Mouse (Mus musculus): ENCODE data around the gene Arhgef10l. TPM values are rescaled to one million over a fixed set of nuclear protein-coding genes. Genes with fewer than 3 reads are reported as not detected.

Gene Arhgef10l
- polyA plus RNA-seq, 1 experiment from 2014 or later: 12.1 TPM

DNA sequence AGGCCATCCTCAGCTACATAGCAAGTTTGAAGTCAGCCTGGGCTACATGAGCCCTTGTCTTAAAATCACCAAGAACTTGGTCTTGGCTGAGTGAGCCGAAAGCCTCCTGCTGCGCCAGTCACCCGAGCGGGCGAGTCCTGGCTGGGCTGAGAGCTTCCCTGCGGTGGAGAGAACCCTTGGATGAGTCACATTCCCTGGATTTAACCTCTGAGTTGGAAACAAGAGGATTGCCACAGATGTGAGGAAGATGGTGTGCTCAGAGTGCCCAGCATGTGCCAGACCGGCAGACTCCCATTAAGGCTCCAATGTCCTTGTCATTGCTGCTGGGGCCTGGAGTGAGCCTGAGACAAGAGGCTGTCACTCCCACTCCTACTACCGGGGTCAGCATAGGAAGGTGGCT, 2.0 kb upstream of the Arhgef10l start:
- Histone ChIP-seq H3K4me1 (ENCODE audit: control insufficient read depth, insufficient read depth, low read length) (peaks cover 10% of the 10 kb centered on the region; the same call in 1 of the 2 replicates), H3K27ac (ENCODE audit: low read length) (no peak overlapping the region), H3K36me3 (ENCODE audit: control insufficient read depth, insufficient read depth, low read length) (no peaks in the 10 kb centered on the region), H3K27me3 (replicated peaks; ENCODE audit: control insufficient read depth, insufficient read depth, low read length) (no peaks in the 10 kb centered on the region), H3K9me3 (ENCODE audit: control insufficient read depth, low read length) (no peaks in the 10 kb centered on the region), H3K4me3 (ENCODE audit: low read length) (no peak overlapping the region), H3K9ac (ENCODE audit: low read depth, low read length) (no peak overlapping the region), H3K4me2 (ENCODE audit: low read depth, low read length) (no peak overlapping the region)
- 85% methylated on average over 8 of the region's 8 CpGs for WGBS
- no peak for ATAC-seq

GRCm38 (mm10) chr4:140665053-140665452, 759 bp downstream of the Arhgef10l start:
- no peaks in the 10 kb centered on the region for H3K36me3 ChIP-seq (ENCODE audit: control insufficient read depth, insufficient read depth, low read length)
- no peak overlapping the region for H3K27ac ChIP-seq (ENCODE audit: low read length)
- H3K4me2 ChIP-seq (ENCODE audit: low read depth, low read length): no peak overlapping the region
- H3K4me3 ChIP-seq (ENCODE audit: low read length): no peak overlapping the region
- no peaks in the 10 kb centered on the region for H3K27me3 ChIP-seq (replicated peaks; ENCODE audit: control insufficient read depth, insufficient read depth, low read length)
- peaks cover 22% of the 10 kb centered on the region for H3K4me1 ChIP-seq (ENCODE audit: control insufficient read depth, insufficient read depth, low read length)
- ATAC-seq: no peak
- H3K9me3 ChIP-seq (ENCODE audit: control insufficient read depth, low read length): no peaks in the 10 kb centered on the region
- H3K9ac ChIP-seq (ENCODE audit: low read depth, low read length): no peak overlapping the region
- 79% methylated on average over 7 of the region's 7 CpGs for WGBS

GRCm38 (mm10) chr4:140662882-140663585, 2.8 kb downstream of the Arhgef10l start:
- ATAC-seq: no peak
- Histone ChIP-seq H3K27me3 (replicated peaks; ENCODE audit: control insufficient read depth, insufficient read depth, low read length) (no peaks in the 10 kb centered on the region), H3K9me3 (ENCODE audit: control insufficient read depth, low read length) (no peaks in the 10 kb centered on the region), H3K4me2 (ENCODE audit: low read depth, low read length) (no peak overlapping the region), H3K4me1 (ENCODE audit: control insufficient read depth, insufficient read depth, low read length) (peaks cover 28% of the 10 kb centered on the region), H3K9ac (ENCODE audit: low read depth, low read length) (peak overlapping the region; percentile 40), H3K4me3 (ENCODE audit: low read length) (no peak overlapping the region), H3K27ac (ENCODE audit: low read length) (no peak overlapping the region), H3K36me3 (ENCODE audit: control insufficient read depth, insufficient read depth, low read length) (no peaks in the 10 kb centered on the region)
- WGBS: 47% methylated on average over 10 of the region's 10 CpGs

DNA sequence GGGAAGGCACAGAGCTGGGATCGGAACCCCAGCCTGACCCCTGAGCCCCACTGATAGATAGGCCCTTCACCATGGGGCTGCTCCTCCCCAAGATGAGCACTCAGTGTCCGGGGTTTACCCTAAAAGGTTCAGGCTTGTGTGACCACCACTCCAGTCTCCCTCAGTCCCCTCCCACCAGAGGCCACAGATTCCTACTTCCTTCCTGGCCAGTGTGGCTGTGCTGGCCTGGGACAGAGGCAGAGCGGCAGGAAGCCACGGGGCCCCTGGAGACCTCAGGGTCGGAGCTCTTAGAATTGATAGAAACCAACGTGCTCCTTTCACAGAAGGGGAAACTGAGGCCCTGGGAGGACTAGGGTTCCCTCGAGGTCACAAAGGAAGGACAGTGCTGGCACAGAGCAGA, 3.4 kb downstream of the Arhgef10l start:
- no peak overlapping the region for H3K27ac ChIP-seq (ENCODE audit: low read length)
- no peak for ATAC-seq

DNA sequence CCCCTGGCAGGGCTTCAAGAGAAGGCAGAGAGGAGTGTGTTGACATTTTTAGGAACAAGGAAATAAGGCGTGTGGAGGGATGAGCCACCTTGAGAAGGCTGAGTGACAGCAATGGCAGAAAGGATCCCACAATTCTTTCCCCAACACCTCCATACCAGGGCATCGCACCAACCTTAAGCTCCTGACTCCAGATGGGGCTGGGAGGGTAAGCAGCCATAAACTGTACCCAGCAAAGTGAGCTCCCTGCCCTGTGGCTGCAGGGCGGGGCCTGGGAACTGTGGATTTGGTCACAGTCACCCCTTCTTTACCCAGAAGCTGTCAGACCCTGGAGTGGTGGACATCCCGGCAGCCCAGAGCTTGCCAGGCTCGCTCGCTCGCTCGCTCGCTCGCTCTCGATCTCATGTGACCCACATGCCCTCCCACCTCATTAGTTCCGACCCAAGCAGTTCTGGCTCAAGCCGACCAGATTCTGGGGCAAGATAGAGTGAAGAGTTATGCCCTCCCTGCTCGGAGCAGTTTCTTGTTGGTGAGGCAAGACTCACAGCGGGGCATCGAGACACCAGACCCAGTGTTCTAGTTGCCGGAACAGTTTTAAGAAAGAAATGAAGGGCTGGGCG, 4.3 kb downstream of the Arhgef10l start:
- H3K27me3 ChIP-seq (replicated peaks; ENCODE audit: control insufficient read depth, insufficient read depth, low read length): no peaks in the 10 kb centered on the region
- H3K4me2 ChIP-seq (ENCODE audit: low read depth, low read length): no peak overlapping the region
- 76% methylated on average over 18 of the region's 18 CpGs for WGBS
- peaks cover 36% of the 10 kb centered on the region for H3K4me1 ChIP-seq (ENCODE audit: control insufficient read depth, insufficient read depth, low read length)
- no peaks in the 10 kb centered on the region for H3K9me3 ChIP-seq (ENCODE audit: control insufficient read depth, low read length)
- ATAC-seq: no peak
- no peaks in the 10 kb centered on the region for H3K36me3 ChIP-seq (ENCODE audit: control insufficient read depth, insufficient read depth, low read length)
- H3K4me3 ChIP-seq (ENCODE audit: low read length): no peak overlapping the region
- no peak overlapping the region for H3K27ac ChIP-seq (ENCODE audit: low read length)
- peak overlapping the region; percentile 19; the same call in 1 of the 2 replicates for H3K9ac ChIP-seq (ENCODE audit: low read depth, low read length)

More for the DNA sequence above, 3.4 kb downstream of the Arhgef10l start:
- Histone ChIP-seq H3K4me2 (ENCODE audit: low read depth, low read length) (no peak overlapping the region), H3K9ac (ENCODE audit: low read depth, low read length) (peak overlapping the region; percentile 40), H3K4me1 (ENCODE audit: control insufficient read depth, insufficient read depth, low read length) (peaks cover 33% of the 10 kb centered on the region), H3K27me3 (replicated peaks; ENCODE audit: control insufficient read depth, insufficient read depth, low read length) (no peaks in the 10 kb centered on the region), H3K36me3 (ENCODE audit: control insufficient read depth, insufficient read depth, low read length) (no peaks in the 10 kb centered on the region), H3K9me3 (ENCODE audit: control insufficient read depth, low read length) (no peaks in the 10 kb centered on the region), H3K4me3 (ENCODE audit: low read length) (no peak overlapping the region)
- WGBS: 37% methylated on average over 7 of the region's 7 CpGs

GRCm38 (mm10) chr4:140657681-140658575, 7.9 kb downstream of the Arhgef10l start:
- peak; percentile 88 for ATAC-seq
- peaks cover 31% of the 10 kb centered on the region for H3K4me1 ChIP-seq (ENCODE audit: control insufficient read depth, insufficient read depth, low read length)
- no peaks in the 10 kb centered on the region for H3K27me3 ChIP-seq (replicated peaks; ENCODE audit: control insufficient read depth, insufficient read depth, low read length)
- H3K4me2 ChIP-seq (ENCODE audit: low read depth, low read length): peak overlapping the region; percentile 46
- H3K36me3 ChIP-seq (ENCODE audit: control insufficient read depth, insufficient read depth, low read length): no peaks in the 10 kb centered on the region
- 8% methylated on average over 24 of the region's 24 CpGs for WGBS
- no peak overlapping the region for H3K4me3 ChIP-seq (ENCODE audit: low read length)
- H3K9me3 ChIP-seq (ENCODE audit: control insufficient read depth, low read length): no peaks in the 10 kb centered on the region
- peak overlapping the region; percentile 91 for H3K27ac ChIP-seq (ENCODE audit: low read length)
- H3K9ac ChIP-seq (ENCODE audit: low read depth, low read length): peak overlapping the region; percentile 64

- Histone ChIP-seq H3K9me3 (ENCODE audit: control insufficient read depth, low read length) (no peaks in the 10 kb centered on the region), H3K4me2 (ENCODE audit: low read depth, low read length) (no peak overlapping the region), H3K27me3 (replicated peaks; ENCODE audit: control insufficient read depth, insufficient read depth, low read length) (no peaks in the 10 kb centered on the region), H3K27ac (ENCODE audit: low read length) (no peak overlapping the region), H3K36me3 (ENCODE audit: control insufficient read depth, insufficient read depth, low read length) (no peaks in the 10 kb centered on the region), H3K4me1 (ENCODE audit: control insufficient read depth, insufficient read depth, low read length) (peaks cover 22% of the 10 kb centered on the region), H3K4me3 (ENCODE audit: low read length) (no peak overlapping the region), H3K9ac (ENCODE audit: low read depth, low read length) (no peak overlapping the region)
- 80% methylated on average over 8 of the region's 8 CpGs for WGBS
- ATAC-seq: no peak
Measured at GRCm38 (mm10) chr4:140656529-140656928, 9.3 kb downstream of the Arhgef10l start.

DNA sequence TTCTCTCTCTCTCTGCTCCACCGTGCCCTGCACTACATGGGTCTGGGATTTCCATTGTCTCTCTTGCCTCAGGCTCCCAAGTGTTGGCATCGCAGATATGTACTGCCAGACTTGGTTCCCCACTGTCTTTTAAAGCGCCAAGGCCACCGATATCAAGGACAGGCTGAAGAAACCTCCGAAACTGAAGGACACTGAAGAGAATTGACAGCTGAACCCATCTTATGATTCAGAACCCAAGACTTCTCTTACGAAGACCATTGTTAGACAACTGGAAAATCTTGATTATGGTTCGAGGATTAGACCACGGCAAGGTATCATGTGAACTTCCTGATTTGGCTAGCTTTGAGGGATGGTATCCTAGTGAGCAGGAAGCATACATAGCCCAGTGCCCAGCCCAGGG, 11.0 kb downstream of the Arhgef10l start:
- Histone ChIP-seq H3K36me3 (ENCODE audit: control insufficient read depth, insufficient read depth, low read length) (no peaks in the 10 kb centered on the region), H3K9ac (ENCODE audit: low read depth, low read length) (no peak overlapping the region), H3K9me3 (ENCODE audit: control insufficient read depth, low read length) (no peaks in the 10 kb centered on the region), H3K4me3 (ENCODE audit: low read length) (no peak overlapping the region), H3K27ac (ENCODE audit: low read length) (no peak overlapping the region), H3K4me1 (ENCODE audit: control insufficient read depth, insufficient read depth, low read length) (peaks cover 18% of the 10 kb centered on the region), H3K4me2 (ENCODE audit: low read depth, low read length) (no peak overlapping the region), H3K27me3 (replicated peaks; ENCODE audit: control insufficient read depth, insufficient read depth, low read length) (no peaks in the 10 kb centered on the region)
- WGBS: 66% methylated on average over 8 of the region's 8 CpGs
- ATAC-seq: no peak

GRCm38 (mm10) chr4:140653835-140654583, 11.8 kb downstream of the Arhgef10l start:
- no peak overlapping the region for H3K9ac ChIP-seq (ENCODE audit: low read depth, low read length)
- H3K4me1 ChIP-seq (ENCODE audit: control insufficient read depth, insufficient read depth, low read length): peaks cover 22% of the 10 kb centered on the region
- WGBS: 34% methylated on average over 14 of the region's 14 CpGs
- no peak for ATAC-seq
- no peaks in the 10 kb centered on the region for H3K36me3 ChIP-seq (ENCODE audit: control insufficient read depth, insufficient read depth, low read length)
- no peak overlapping the region for H3K27ac ChIP-seq (ENCODE audit: low read length)
- H3K4me2 ChIP-seq (ENCODE audit: low read depth, low read length): no peak overlapping the region
- H3K4me3 ChIP-seq (ENCODE audit: low read length): no peak overlapping the region
- H3K9me3 ChIP-seq (ENCODE audit: control insufficient read depth, low read length): no peaks in the 10 kb centered on the region
- H3K27me3 ChIP-seq (replicated peaks; ENCODE audit: control insufficient read depth, insufficient read depth, low read length): no peaks in the 10 kb centered on the region
